Mouse (Mus musculus) adrenal gland, postnatal 4 days (tissue): Measurements from ENCODE around the gene Trim25. TPM values are rescaled to one million over a fixed set of nuclear protein-coding genes. Genes with fewer than 3 reads are reported as not detected.
A peak's percentile ranks its signal among the peaks of the same experiment; 100 is the strongest.

ENCODE experiments used
- DNase-seq, 2 experiments: peaks; one replicate each; pipeline ENCODE4 v3.0.0; 2021 to 2022; ENCODE audit warnings: low spot score in 2 of 2, mixed read lengths in 2 of 2
- total RNA-seq, 2 experiments: library from RNA; stranded (reverse); gene quantifications; 2 replicates each; pipeline ENCODE4 v1.2.3; 2021

Trim25 gene
- total RNA-seq, 2 experiments from 2014 or later = 133 to 137 TPM

DNA sequence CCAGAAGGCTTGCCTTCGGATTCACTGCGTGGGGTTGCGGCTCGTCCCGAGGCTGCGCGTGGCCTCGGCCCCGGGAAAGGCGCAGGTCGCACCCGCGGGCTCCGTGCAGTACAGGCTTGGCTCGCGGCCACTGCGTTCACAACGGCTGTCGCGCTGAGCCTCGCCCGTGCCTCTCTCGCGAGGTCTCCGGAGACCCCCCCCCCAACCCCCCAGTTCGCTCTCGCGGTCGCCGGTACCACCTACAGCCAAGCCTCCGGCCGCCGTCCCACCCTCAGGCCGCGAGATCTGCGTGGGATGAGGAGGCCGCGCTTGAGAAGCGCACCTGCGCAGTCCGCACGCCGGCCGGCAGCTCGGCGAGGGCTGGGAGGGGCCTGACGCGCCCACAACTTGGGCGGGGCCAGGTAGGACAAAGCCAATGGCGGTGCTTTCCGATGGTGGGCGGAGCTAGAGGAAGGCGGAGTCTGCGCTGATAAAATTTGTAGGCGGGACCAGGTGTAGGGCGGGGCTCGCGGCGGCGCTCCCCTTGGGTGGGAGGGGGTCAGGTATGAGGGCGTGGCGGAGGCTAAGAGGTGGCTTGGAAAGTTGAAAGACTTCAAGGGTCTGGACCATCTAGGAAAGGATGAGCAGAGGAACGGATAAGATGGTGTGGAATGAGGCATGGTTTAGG is 61.4 kb downstream of the Trim25 start:
- peak; percentile 74 to 81 for DNase-seq

DNA sequence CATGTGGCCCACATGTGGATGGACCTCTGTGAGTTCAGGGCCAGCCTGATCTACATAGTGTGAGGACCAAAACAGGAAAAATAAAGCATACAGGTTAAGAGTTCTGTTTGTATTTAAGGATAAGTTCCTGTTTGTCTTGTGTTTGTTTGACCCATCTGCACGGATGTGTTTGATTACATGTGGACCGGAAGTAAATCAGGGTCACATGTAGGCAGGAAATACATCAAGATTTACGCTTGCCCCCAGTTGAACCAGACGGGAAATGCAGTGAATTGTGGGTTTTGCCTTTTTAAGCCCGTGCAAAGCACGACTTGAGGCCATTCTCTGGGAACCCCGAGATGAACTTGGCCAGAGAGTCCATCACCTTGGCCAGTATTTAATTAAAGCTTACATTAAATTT is 62.2 kb downstream of the Trim25 start:
- DNase-seq = no peak

DNA sequence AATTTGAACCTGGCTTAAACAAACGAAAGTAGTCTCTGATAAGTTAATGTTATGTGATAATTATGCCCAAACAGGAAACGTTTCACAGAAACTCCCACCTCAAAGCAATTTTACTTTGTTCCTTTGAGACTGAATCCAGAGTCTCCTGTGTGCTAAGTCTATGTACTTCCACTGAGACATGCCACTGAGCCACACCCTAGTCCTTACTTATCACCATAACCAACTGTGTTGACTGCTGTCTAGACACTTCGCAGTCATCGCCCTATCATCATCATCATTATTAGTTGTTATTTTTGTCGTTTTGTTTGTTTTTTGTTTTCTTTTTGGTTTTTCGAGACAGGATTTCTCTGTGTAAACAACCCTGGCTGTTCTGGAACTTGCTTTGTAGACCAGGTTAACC is 65.1 kb downstream of the Trim25 start:
- DNase-seq = no peak

DNA sequence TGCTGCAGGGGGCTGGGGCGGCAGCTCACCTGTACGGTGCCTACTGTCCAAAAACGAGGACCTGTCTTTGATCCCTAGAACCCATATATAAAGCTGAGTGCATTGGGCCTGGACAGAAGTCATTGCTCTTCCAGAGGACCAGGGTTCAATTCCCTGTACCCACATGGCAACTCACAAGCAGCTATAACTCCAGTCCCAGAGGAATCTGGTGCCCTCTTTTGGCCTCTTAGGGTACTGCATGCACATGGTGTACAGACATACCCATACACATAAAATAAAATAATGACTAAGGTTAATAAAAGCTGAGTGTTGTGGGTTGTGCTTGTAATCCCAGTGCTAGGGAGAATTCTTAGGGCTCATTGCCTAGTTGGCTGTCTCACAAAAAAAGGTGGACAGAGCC is 66.1 kb downstream of the Trim25 start:
- no peak for DNase-seq

DNA sequence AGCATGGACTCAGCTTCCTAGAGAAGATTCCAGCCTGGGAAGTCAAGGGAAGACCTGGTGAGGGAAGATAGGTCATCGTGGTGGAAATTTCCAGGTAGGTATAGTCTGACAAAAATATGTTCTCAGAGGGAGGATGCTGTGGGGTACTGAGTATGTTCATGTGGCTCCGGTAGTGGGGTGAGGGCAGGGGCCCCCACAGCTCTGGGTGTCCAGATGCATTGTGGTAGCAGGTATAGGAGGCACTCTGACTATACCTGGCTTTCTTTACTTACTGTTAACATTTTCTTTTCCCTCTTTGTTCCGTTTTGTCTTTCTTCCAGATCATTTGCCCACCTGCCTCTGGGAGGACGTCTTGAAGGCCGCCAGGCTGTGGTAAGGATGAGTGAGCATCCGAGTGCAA is 67.0 kb downstream of the Trim25 start:
- DNase-seq = no peak

DNA sequence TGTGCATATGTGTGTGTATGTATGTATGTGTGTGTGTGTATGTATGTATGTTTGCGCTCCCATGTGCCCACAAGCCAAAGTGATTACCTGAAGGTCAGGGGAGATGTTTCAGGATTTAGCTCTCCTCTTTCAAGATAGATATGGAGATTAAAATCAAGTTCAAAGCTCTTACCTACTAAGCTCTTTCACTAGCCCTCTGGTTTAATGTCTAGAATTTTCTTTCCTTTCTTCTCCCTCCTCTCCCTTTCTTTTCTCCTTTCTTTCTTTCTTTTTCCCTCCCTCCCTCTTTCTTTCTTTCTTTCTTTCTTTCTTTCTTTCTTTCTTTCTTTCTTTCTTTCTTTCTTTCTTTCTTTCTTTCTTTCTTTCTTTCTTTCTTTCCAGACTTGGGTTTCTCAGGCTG is 67.6 kb downstream of the Trim25 start, which contains the start of gene Dgke:
Gene Dgke (minus strand): TSS at position 101 of the 400 bp plus-strand sequence.
- no peak for DNase-seq

DNA sequence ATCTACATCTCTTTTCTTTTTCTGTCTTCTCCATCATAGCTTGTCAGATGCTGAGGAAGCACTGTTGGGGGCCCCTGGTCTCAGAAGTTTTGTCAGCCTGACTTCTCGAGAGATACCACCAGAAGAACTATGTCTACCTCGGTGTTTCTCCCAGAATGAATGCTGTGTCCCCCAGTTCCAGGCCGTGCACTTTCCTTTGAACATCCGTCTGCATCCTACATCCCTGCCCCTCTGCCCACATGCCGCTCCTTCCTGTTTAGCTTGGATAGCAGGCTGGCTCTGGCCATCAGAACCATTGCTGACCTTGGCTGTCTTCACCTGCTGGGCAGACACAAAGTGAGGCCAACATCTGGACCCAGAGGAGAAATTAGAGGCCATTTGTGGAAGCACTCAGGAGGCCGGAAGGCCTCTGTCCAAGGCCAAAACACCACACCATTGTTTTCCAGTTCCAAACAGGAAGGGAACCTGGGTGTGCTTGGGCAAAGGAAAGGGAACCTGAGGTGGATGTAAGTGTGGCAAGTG is 68.2 kb downstream of the Trim25 start:
- no peak for DNase-seq

DNA sequence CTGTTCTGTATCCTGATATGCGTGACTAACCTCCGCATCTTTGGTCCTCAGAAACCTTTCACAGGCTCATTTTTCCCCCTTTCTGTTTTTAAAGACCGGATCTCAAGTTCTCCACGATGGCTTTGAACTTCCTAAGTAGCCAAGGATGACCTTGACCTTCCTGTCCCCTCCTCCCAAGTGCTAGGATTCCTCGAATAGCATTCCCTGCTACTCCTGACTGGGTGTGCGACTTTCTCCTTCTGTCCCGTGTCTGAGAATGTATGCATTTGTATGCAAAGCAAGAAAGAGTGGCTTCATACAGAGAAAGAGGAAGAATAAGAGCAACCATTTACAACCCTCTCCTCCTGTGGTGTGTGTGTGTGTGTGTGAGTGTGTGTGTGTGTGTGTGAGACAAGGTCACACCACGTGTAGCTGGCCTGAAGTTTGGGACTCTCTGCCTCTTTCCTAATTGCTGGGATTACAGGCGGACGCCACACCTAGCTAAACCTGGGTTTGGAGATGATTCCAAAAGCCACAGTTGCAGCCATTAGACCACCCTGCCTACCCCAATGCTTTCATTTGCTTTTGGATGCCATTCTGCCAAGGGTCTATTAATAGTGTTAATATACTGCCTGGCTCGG is 68.8 kb downstream of the Trim25 start:
- DNase-seq = no peak

DNA sequence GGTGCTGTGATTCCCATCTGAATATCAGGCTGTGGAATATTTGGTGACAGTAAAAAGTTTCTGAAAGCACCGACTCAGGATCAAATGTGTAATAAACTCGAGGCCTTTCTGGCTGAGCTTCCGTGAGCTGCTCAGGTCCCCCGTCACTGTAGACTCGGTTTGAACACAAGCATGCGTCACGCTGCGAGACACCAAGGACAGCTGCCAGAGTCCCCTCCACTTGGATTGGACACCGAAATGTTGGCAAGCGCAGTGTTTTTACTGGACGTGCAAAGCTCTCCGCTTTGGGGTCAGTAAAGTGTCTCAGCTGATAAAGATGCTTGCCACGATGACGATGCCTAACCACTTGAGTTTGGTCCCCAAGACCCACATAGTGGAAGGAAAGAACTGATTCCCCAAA is 69.5 kb downstream of the Trim25 start:
- DNase-seq = no peak

DNA sequence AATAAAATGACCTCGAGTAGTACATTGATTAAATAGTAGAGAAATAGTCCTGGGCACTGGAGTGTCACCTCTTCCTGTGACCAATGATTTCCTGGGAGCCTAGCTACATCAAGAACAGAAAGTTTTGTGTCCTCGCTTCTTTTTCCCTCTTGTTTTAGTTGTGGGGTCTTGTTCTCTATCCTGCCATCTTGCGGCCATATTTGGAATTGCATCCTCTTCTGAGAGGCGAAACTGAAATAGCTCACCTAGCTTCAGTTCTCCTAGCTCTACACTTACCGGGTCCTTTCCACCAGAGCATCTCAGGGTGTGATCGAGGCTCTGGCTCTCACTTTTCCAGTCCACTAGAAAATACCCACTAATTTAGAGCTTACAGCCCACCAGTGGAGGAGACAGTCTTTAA is 70.1 kb downstream of the Trim25 start:
- peak in 1 of 2 experiments; percentile 38 for DNase-seq

Other genes with a start within 250 kb of the Trim25 start
- gene Akap1, start 134.8 kb upstream of the Trim25 start, total RNA-seq = 100 to 1,000 TPM in 1 of 2 experiments, 10 to 100 TPM in 1; 94.3 to 101 TPM
- gene Scpep1, start 43.9 kb upstream of the Trim25 start, total RNA-seq = 100 to 1,000 TPM; 149 to 159 TPM
- not detected for gene Elobl, start 32.4 kb upstream of the Trim25 start, total RNA-seq
- gene Coil, start 29.1 kb upstream of the Trim25 start, total RNA-seq = 10 to 100 TPM; 14.0 to 14.3 TPM
- gene Dgke, start 67.5 kb downstream of the Trim25 start, total RNA-seq = 10 to 100 TPM; 11.3 to 14.2 TPM
- under 1 TPM in 1 of 2 experiments, not detected in 1; 0.62 TPM for gene Gm525, start 74.5 kb downstream of the Trim25 start, total RNA-seq